Mouse (Mus musculus): ENCODE results near the gene Rph3al.

DNA sequence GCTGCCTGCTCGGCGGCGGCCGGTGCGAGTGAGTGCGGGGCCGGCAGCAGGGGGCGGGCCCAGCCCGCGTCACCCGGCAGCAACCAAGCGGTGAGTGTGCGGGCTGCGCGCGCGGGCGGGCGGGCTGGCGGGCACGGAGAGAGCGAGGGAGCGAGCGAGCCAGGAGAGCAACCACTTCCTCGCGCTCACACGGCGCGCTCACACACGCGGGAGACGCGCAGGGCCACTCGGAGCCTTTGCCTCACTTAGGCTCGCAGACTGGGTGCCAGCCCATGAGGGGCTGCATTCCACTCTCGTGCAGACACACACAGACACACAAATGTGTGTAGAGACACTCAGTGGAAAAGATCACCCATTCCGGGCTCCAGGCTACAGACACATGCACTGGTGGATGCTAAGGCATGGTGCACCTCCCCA, 142.2 kb downstream of the Rph3al start, which contains the start of gene Doc2b:
- TF ChIP-seq GATA1 (IDR thresholded peaks at IDR 0.05; ENCODE audit: low read length) (no peak), TAL1 (IDR thresholded peaks at IDR 0.05; ENCODE audit: low read length) (no peak)
